Mouse (Mus musculus): ENCODE results near the gene Fga.

- TF ChIP-seq CTCF (IDR thresholded peaks at IDR 0.05; ENCODE audit: low read depth, low read length) (no peak), GATA1 (IDR thresholded peaks at IDR 0.05; ENCODE audit: borderline replicate concordance, low read length) (no peak)
Measured at GRCm38 (mm10) chr3:83046649-83047048, 20.8 kb downstream of the Fga start.
